In genomic region chr10:128504641-128505370, GRCm38 (mm10) we compare ENCODE assay signal across 10 mouse cellular contexts. TPM values are rescaled to one million over a fixed set of nuclear protein-coding genes. Genes with fewer than 3 reads are reported as not detected.
DNase-seq lines count a peak whose midpoint lies in the region; ATAC-seq lines count a peak whose summit lies in the region.
"Had no signal": no experiment of that assay in that cellular context is flagged by ENCODE, and none has a peak within 500 bp of the region (broad histone marks: within the 10 kb centered on the region; RNA-seq: fewer than 3 reads in every experiment).

No protein-coding gene starts in this region.

- no peaks in the 10 kb centered on the region for H3K9me3 ChIP-seq in hindbrain, embryonic 13.5 days
- no peaks in the 10 kb centered on the region for H3K9me3 ChIP-seq in hindbrain, embryonic 12.5 days (replicated peaks)
- no peaks in the 10 kb centered on the region for H3K9me3 ChIP-seq in limb, embryonic 10.5 days (replicated peaks)
- H3K9me3 ChIP-seq: heart, embryonic 13.5 days had no signal

- no peak overlapping the region for H3K4me3 ChIP-seq in hindbrain, embryonic 13.5 days
- H3K4me3 ChIP-seq in hindbrain, embryonic 12.5 days = no peak overlapping the region
- H3K4me3 ChIP-seq in macrophage (ENCODE audit: inconsistent target) = no peak overlapping the region
- no peak overlapping the region for H3K4me3 ChIP-seq in limb, embryonic 10.5 days
- H3K4me3 ChIP-seq: heart, embryonic 13.5 days had no signal

- whole genome bisulfite sequencing in hindbrain, embryonic 13.5 days = 79% methylated on average over 9 of the region's 9 CpGs
- 83% methylated on average over 9 of the region's 9 CpGs for WGBS in hindbrain, embryonic 12.5 days
- WGBS in macrophage (ENCODE audit: missing documents) = 11% methylated on average over 9 of the region's 9 CpGs
- 80% methylated on average over 9 of the region's 9 CpGs for WGBS in limb, embryonic 10.5 days

- peaks cover 4% of the 10 kb centered on the region; the same call in 1 of the 2 replicates for H3K4me1 ChIP-seq in hindbrain, embryonic 13.5 days (replicated peaks)
- no peaks in the 10 kb centered on the region for H3K4me1 ChIP-seq in hindbrain, embryonic 12.5 days
- no peaks in the 10 kb centered on the region for H3K4me1 ChIP-seq in limb, embryonic 10.5 days

- H3K27ac ChIP-seq in hindbrain, embryonic 13.5 days = no peak overlapping the region
- H3K27ac ChIP-seq in hindbrain, embryonic 12.5 days = no peak overlapping the region
- peak overlapping the region; percentile 54 for H3K27ac ChIP-seq in macrophage
- no peak overlapping the region for H3K27ac ChIP-seq in limb, embryonic 10.5 days
- H3K27ac ChIP-seq: heart, embryonic 13.5 days had no signal

- H3K36me3 ChIP-seq in hindbrain, embryonic 13.5 days = peaks cover 9% of the 10 kb centered on the region
- H3K36me3 ChIP-seq in hindbrain, embryonic 12.5 days = 0 out of 2 replicates have a peak, but pooled peaks cover 3% of the 10 kb centered on the region
- peaks cover 2% of the 10 kb centered on the region; the same call in 1 of the 2 replicates for H3K36me3 ChIP-seq in macrophage (ENCODE audit: inconsistent target)
- 0 out of 2 replicates have a peak, but pooled peaks cover 3% of the 10 kb centered on the region for H3K36me3 ChIP-seq in limb, embryonic 10.5 days

- no peaks in the 10 kb centered on the region for H3K27me3 ChIP-seq in hindbrain, embryonic 13.5 days
- no peaks in the 10 kb centered on the region for H3K27me3 ChIP-seq in hindbrain, embryonic 12.5 days
- H3K27me3 ChIP-seq in limb, embryonic 10.5 days (ENCODE audit: low read depth, poor library complexity, severe bottlenecking) = no peaks in the 10 kb centered on the region
- H3K27me3 ChIP-seq: heart, embryonic 13.5 days; Patski had no signal

- no peak overlapping the region for H3K4me2 ChIP-seq in hindbrain, embryonic 13.5 days
- no peak overlapping the region for H3K4me2 ChIP-seq in hindbrain, embryonic 12.5 days (replicated peaks)
- H3K4me2 ChIP-seq: heart, embryonic 13.5 days had no signal

- peaks cover 9% of the 10 kb centered on the region; the same call in 1 of the 2 replicates for H3K79me2 ChIP-seq in macrophage (ENCODE audit: inconsistent target)

- peak; percentile 31 to 59 for DNase-seq in CD8-positive naive resting alpha-beta T cell, adult 2 months (ENCODE audit: low read depth in 2 of 2, low spot score in 2 of 2)
- no peak for DNase-seq in embryo, embryonic 9.5 days (ENCODE audit: extremely low spot score)
- DNase-seq in limb, embryonic 10.5 days (ENCODE audit: low spot score) = no peak
- no peak for DNase-seq in yolk sac, embryonic 10.5 days (ENCODE audit: low spot score)

- no peak for ATAC-seq in hindbrain, embryonic 13.5 days (ENCODE audit: low FRiP score)
- no peak for ATAC-seq in hindbrain, embryonic 12.5 days (ENCODE audit: low FRiP score)
- peak; percentile 86 to 94 for ATAC-seq in hematopoietic stem cell, adult 5-6 weeks (replicated peaks in 1 of 2; ENCODE audit: insufficient read depth in 1 of 2, low FRiP score in 2 of 2, low TSS enrichment in 1 of 2, low read depth in 1 of 2, poor library complexity in 2 of 2, severe bottlenecking in 2 of 2)
- ATAC-seq: Patski had no signal

- H3K9ac ChIP-seq in hindbrain, embryonic 13.5 days = 0 out of 2 replicates have a peak overlapping the region, but pooled peaks have one; percentile 36
- no peak overlapping the region; the same call in 1 of the 2 replicates for H3K9ac ChIP-seq in hindbrain, embryonic 12.5 days
- H3K9ac ChIP-seq: heart, embryonic 13.5 days had no signal

RNA-seq across cellular contexts. Expression of gene Myl6b, which starts 6.3 kb away (rescaled TPM):
- 4.1 and 4.2 TPM in 2 replicates for polyA plus RNA-seq in hindbrain, embryonic 13.5 days (2015; fragmentation: Nextera tagmentation; extraction: Ambion mirVana)
- polyA plus RNA-seq in hindbrain, embryonic 12.5 days (2016; fragmentation: Nextera tagmentation; extraction: Ambion mirVana) = 2.9 and 3.3 TPM in 2 replicates
- total RNA-seq in hematopoietic stem cell, adult 5-6 weeks (2017) = 1.3 and 3.9 TPM in 2 replicates
- total RNA-seq in macrophage (2018; cell fraction: chromatin; rRNA removed) = 1 to 10 TPM in 5 of 26 experiments, under 1 TPM in 5, not detected in 16; 0.68 to 4.6 (median 1.1) TPM
- total RNA-seq in macrophage (2018; cell fraction: cytosol; rRNA removed) = 1 to 10 TPM; 1.9 to 3.5 (median 2.4) TPM
- 1 to 10 TPM in 8 of 26 experiments, under 1 TPM in 9, not detected in 9; 0.59 to 2.2 (median 1.00) TPM for total RNA-seq in macrophage (2018; cell fraction: nucleus; rRNA removed)
- 0.73 to 1.7 TPM (median 1.4 TPM) in 3 replicates for polyA plus RNA-seq in macrophage (2018)
- polyA plus RNA-seq in limb, embryonic 10.5 days (2016; fragmentation: Nextera tagmentation; extraction: Ambion mirVana) = 1.6 and 3.3 TPM in 2 replicates

RNA-seq across cellular contexts. Expression of gene Myl6, which starts 10.9 kb away (rescaled TPM):
- polyA plus RNA-seq in hindbrain, embryonic 13.5 days (2015; fragmentation: Nextera tagmentation; extraction: Ambion mirVana) = 933 and 943 TPM in 2 replicates
- polyA plus RNA-seq in hindbrain, embryonic 12.5 days (2016; fragmentation: Nextera tagmentation; extraction: Ambion mirVana) = 836 and 860 TPM in 2 replicates
- 988 and 1,295 TPM in 2 replicates for total RNA-seq in hematopoietic stem cell, adult 5-6 weeks (2017)
- 100 to 1,000 TPM; 104 to 402 (median 256) TPM for total RNA-seq in macrophage (2018; cell fraction: chromatin; rRNA removed)
- total RNA-seq in macrophage (2018; cell fraction: cytosol; rRNA removed) = 1,000 to 10,000 TPM in 24 of 26 experiments, 100 to 1,000 TPM in 2; 852 to 1,734 (median 1,138) TPM
- 100 to 1,000 TPM; 190 to 507 (median 328) TPM for total RNA-seq in macrophage (2018; cell fraction: nucleus; rRNA removed)
- polyA plus RNA-seq in macrophage (2018) = 1,390 to 2,190 TPM (median 1,921 TPM) in 3 replicates
- polyA plus RNA-seq in limb, embryonic 10.5 days (2016; fragmentation: Nextera tagmentation; extraction: Ambion mirVana) = 685 and 729 TPM in 2 replicates

RNA-seq across cellular contexts. Expression of gene Esyt1, which starts 20.9 kb away (rescaled TPM):
- polyA plus RNA-seq in hindbrain, embryonic 13.5 days (2015; fragmentation: Nextera tagmentation; extraction: Ambion mirVana) = 16.4 and 17.6 TPM in 2 replicates
- 28.9 and 30.9 TPM in 2 replicates for polyA plus RNA-seq in hindbrain, embryonic 12.5 days (2016; fragmentation: Nextera tagmentation; extraction: Ambion mirVana)
- total RNA-seq in hematopoietic stem cell, adult 5-6 weeks (2017) = 70.7 and 75.9 TPM in 2 replicates
- 100 to 1,000 TPM in 18 of 26 experiments, 10 to 100 TPM in 8; 40.7 to 306 (median 194) TPM for total RNA-seq in macrophage (2018; cell fraction: chromatin; rRNA removed)
- total RNA-seq in macrophage (2018; cell fraction: cytosol; rRNA removed) = 100 to 1,000 TPM; 134 to 249 (median 192) TPM
- total RNA-seq in macrophage (2018; cell fraction: nucleus; rRNA removed) = 100 to 1,000 TPM; 133 to 347 (median 250) TPM
- polyA plus RNA-seq in macrophage (2018) = 147 to 161 TPM (median 155 TPM) in 3 replicates
- 7.0 and 8.4 TPM in 2 replicates for polyA plus RNA-seq in limb, embryonic 10.5 days (2016; fragmentation: Nextera tagmentation; extraction: Ambion mirVana)

RNA-seq across cellular contexts. Expression of gene Zc3h10, which starts 42.8 kb away (rescaled TPM):
- polyA plus RNA-seq in hindbrain, embryonic 13.5 days (2015; fragmentation: Nextera tagmentation; extraction: Ambion mirVana) = 19.7 and 20.9 TPM in 2 replicates
- polyA plus RNA-seq in hindbrain, embryonic 12.5 days (2016; fragmentation: Nextera tagmentation; extraction: Ambion mirVana) = 20.8 TPM in 2 replicates
- total RNA-seq in hematopoietic stem cell, adult 5-6 weeks (2017) = 13.9 and 16.3 TPM in 2 replicates
- 10 to 100 TPM in 13 of 26 experiments, 1 to 10 TPM in 13; 4.7 to 15.2 (median 10.2) TPM for total RNA-seq in macrophage (2018; cell fraction: chromatin; rRNA removed)
- total RNA-seq in macrophage (2018; cell fraction: cytosol; rRNA removed) = 10 to 100 TPM in 8 of 26 experiments, 1 to 10 TPM in 18; 6.1 to 12.6 (median 8.9) TPM
- total RNA-seq in macrophage (2018; cell fraction: nucleus; rRNA removed) = 10 to 100 TPM in 21 of 26 experiments, 1 to 10 TPM in 5; 7.0 to 15.7 (median 11.5) TPM
- polyA plus RNA-seq in macrophage (2018) = 6.7 to 13.0 TPM (median 9.6 TPM) in 3 replicates
- 14.5 and 15.4 TPM in 2 replicates for polyA plus RNA-seq in limb, embryonic 10.5 days (2016; fragmentation: Nextera tagmentation; extraction: Ambion mirVana)

RNA-seq across cellular contexts. Expression of gene Rpl41, which starts 44.3 kb away (rescaled TPM):
- polyA plus RNA-seq in hindbrain, embryonic 13.5 days (2015; fragmentation: Nextera tagmentation; extraction: Ambion mirVana) = 2,639 and 2,680 TPM in 2 replicates
- 2,172 and 2,716 TPM in 2 replicates for polyA plus RNA-seq in hindbrain, embryonic 12.5 days (2016; fragmentation: Nextera tagmentation; extraction: Ambion mirVana)
- total RNA-seq in hematopoietic stem cell, adult 5-6 weeks (2017) = 2,366 and 3,073 TPM in 2 replicates
- total RNA-seq in macrophage (2018; cell fraction: chromatin; rRNA removed) = 100 to 1,000 TPM in 19 of 26 experiments, 10 to 100 TPM in 7; 49.0 to 397 (median 132) TPM
- 1,000 to 10,000 TPM; 2,339 to 5,146 (median 3,315) TPM for total RNA-seq in macrophage (2018; cell fraction: cytosol; rRNA removed)
- total RNA-seq in macrophage (2018; cell fraction: nucleus; rRNA removed) = 100 to 1,000 TPM; 236 to 704 (median 486) TPM
- 1,107 to 2,183 TPM (median 2,047 TPM) in 3 replicates for polyA plus RNA-seq in macrophage (2018)
- 3,499 and 3,829 TPM in 2 replicates for polyA plus RNA-seq in limb, embryonic 10.5 days (2016; fragmentation: Nextera tagmentation; extraction: Ambion mirVana)

Comparison
In these comparisons a context has a peak if more than half of its experiments do, and no peak if none do; other contexts are left out.
1. ATAC-seq: peak in hematopoietic stem cell, adult 5-6 weeks (2 of 2); none in hindbrain, embryonic 13.5 days (single experiment) and hindbrain, embryonic 12.5 days (single experiment).
2. DNase-seq: peak in CD8-positive naive resting alpha-beta T cell, adult 2 months (2 of 2); none in embryo, embryonic 9.5 days (single experiment), limb, embryonic 10.5 days (single experiment) and yolk sac, embryonic 10.5 days (single experiment).